In genomic region chr4:117885994-117886393, GRCm38 (mm10) we compare ENCODE assay signal across 7 mouse cellular contexts. TPM values are rescaled to one million over a fixed set of nuclear protein-coding genes. Genes with fewer than 3 reads are reported as not detected.
DNase-seq lines count a peak whose midpoint lies in the region; ATAC-seq and TF ChIP-seq lines count a peak whose summit lies in the region.

No protein-coding gene starts in this region.

- TF ChIP-seq CTCF in lung, adult 2 months (IDR thresholded peaks at IDR 0.05; ENCODE audit: insufficient read depth, low read length): no peak
- TF ChIP-seq CTCF in embryonic fibroblast, embryonic 13.5 days (IDR thresholded peaks at IDR 0.05; ENCODE audit: borderline replicate concordance, insufficient read depth, low read length): no peak

- WGBS in lung, adult 2 months: 74% methylated on average over 9 of the region's 9 CpGs
- 81% methylated on average over 9 of the region's 9 CpGs for WGBS in limb, embryonic 10.5 days
- 86% methylated on average over 9 of the region's 9 CpGs for WGBS in neural tube, embryonic 15.5 days

- peak overlapping the region; percentile 93 for H3K4me3 ChIP-seq in lung, adult 2 months (replicated peaks; ENCODE audit: extremely low read depth, low read depth, low read length)
- H3K4me3 ChIP-seq in embryonic fibroblast, embryonic 13.5 days (ENCODE audit: insufficient read depth, low read length): peak overlapping the region; percentile 76
- H3K4me3 ChIP-seq in limb, embryonic 10.5 days: peak overlapping the region; percentile 93
- H3K4me3 ChIP-seq in neural tube, embryonic 15.5 days (replicated peaks): peak overlapping the region; percentile 99

- peaks cover 9% of the 10 kb centered on the region for H3K4me1 ChIP-seq in lung, adult 2 months (ENCODE audit: control insufficient read depth, insufficient read depth, low read length)
- H3K4me1 ChIP-seq in embryonic fibroblast, embryonic 13.5 days (ENCODE audit: control insufficient read depth, insufficient read depth, low read length): no peaks in the 10 kb centered on the region; the same call in 1 of the 2 replicates
- peaks cover 55% of the 10 kb centered on the region for H3K4me1 ChIP-seq in limb, embryonic 10.5 days
- H3K4me1 ChIP-seq in neural tube, embryonic 15.5 days: peaks cover 66% of the 10 kb centered on the region

- H3K36me3 ChIP-seq in limb, embryonic 10.5 days: peaks cover 47% of the 10 kb centered on the region
- peaks cover 35% of the 10 kb centered on the region for H3K36me3 ChIP-seq in neural tube, embryonic 15.5 days

- peak overlapping the region; percentile 99 for H3K9ac ChIP-seq in neural tube, embryonic 15.5 days (replicated peaks)

- H3K27me3 ChIP-seq in limb, embryonic 10.5 days (ENCODE audit: low read depth, poor library complexity, severe bottlenecking): no peaks in the 10 kb centered on the region
- no peaks in the 10 kb centered on the region for H3K27me3 ChIP-seq in neural tube, embryonic 15.5 days (replicated peaks)

- no peaks in the 10 kb centered on the region for H3K9me3 ChIP-seq in limb, embryonic 10.5 days (replicated peaks)
- H3K9me3 ChIP-seq in neural tube, embryonic 15.5 days (replicated peaks): no peaks in the 10 kb centered on the region

- DNase-seq in lung, adult 2 months: no peak
- no peak for DNase-seq in lung, postnatal 36 days
- DNase-seq in limb, embryonic 10.5 days (ENCODE audit: low spot score): no peak
- DNase-seq in retina, postnatal 1 day: no peak
- no peak for DNase-seq in embryo, embryonic 9.5 days (ENCODE audit: extremely low spot score)

- ATAC-seq in neural tube, embryonic 15.5 days (ENCODE audit: low FRiP score): no peak

- H3K27ac ChIP-seq in embryonic fibroblast, embryonic 13.5 days (ENCODE audit: insufficient read depth, low read length): no peak overlapping the region
- no peak overlapping the region for H3K27ac ChIP-seq in limb, embryonic 10.5 days
- H3K27ac ChIP-seq in neural tube, embryonic 15.5 days (replicated peaks): no peak overlapping the region

- peak overlapping the region; percentile 82 for H3K4me2 ChIP-seq in neural tube, embryonic 15.5 days

- no peak for TF ChIP-seq POLR2A in lung, adult 2 months (IDR thresholded peaks at IDR 0.05; ENCODE audit: borderline replicate concordance, extremely low read depth, low read depth, low read length)
- TF ChIP-seq POLR2A in embryonic fibroblast, embryonic 13.5 days (IDR thresholded peaks at IDR 0.05; ENCODE audit: low read depth, low read length): no peak

RNA-seq across cellular contexts. Expression of gene Atp6v0b, which starts 1.1 kb away (rescaled TPM):
- polyA plus RNA-seq in lung, adult 2 months (2012; rRNA removed): 452 and 484 TPM in 2 replicates
- 137 and 146 TPM in 2 replicates for polyA plus RNA-seq in embryonic fibroblast, embryonic 13.5 days (2011; ENCODE audit: insufficient read length, low read depth, missing spikeins)
- 143 and 147 TPM in 2 replicates for polyA plus RNA-seq in limb, embryonic 10.5 days (2016; fragmentation: Nextera tagmentation; extraction: Ambion mirVana)
- 544 and 626 TPM in 2 replicates for polyA plus RNA-seq in neural tube, embryonic 15.5 days (2015; fragmentation: Nextera tagmentation; extraction: Ambion mirVana)

RNA-seq across cellular contexts. Expression of gene B4galt2, which starts 2.7 kb away (rescaled TPM):
- polyA plus RNA-seq in lung, adult 2 months (2012; rRNA removed): 22.3 and 23.4 TPM in 2 replicates
- polyA plus RNA-seq in embryonic fibroblast, embryonic 13.5 days (2011; ENCODE audit: insufficient read length, low read depth, missing spikeins): 43.8 and 45.6 TPM in 2 replicates
- 22.8 and 26.2 TPM in 2 replicates for polyA plus RNA-seq in limb, embryonic 10.5 days (2016; fragmentation: Nextera tagmentation; extraction: Ambion mirVana)
- 49.6 and 58.6 TPM in 2 replicates for polyA plus RNA-seq in neural tube, embryonic 15.5 days (2015; fragmentation: Nextera tagmentation; extraction: Ambion mirVana)

RNA-seq across cellular contexts. Expression of gene Dph2, which starts 5.8 kb away (rescaled TPM):
- polyA plus RNA-seq in lung, adult 2 months (2012; rRNA removed): 10.7 and 11.5 TPM in 2 replicates
- 6.6 and 10.0 TPM in 2 replicates for polyA plus RNA-seq in embryonic fibroblast, embryonic 13.5 days (2011; ENCODE audit: insufficient read length, low read depth, missing spikeins)
- 22.7 and 25.1 TPM in 2 replicates for polyA plus RNA-seq in limb, embryonic 10.5 days (2016; fragmentation: Nextera tagmentation; extraction: Ambion mirVana)
- 21.3 and 21.8 TPM in 2 replicates for polyA plus RNA-seq in neural tube, embryonic 15.5 days (2015; fragmentation: Nextera tagmentation; extraction: Ambion mirVana)

RNA-seq across cellular contexts. Expression of gene Ccdc24, which starts 13.6 kb away (rescaled TPM):
- 15.4 and 15.8 TPM in 2 replicates for polyA plus RNA-seq in lung, adult 2 months (2012; rRNA removed)
- polyA plus RNA-seq in embryonic fibroblast, embryonic 13.5 days (2011; ENCODE audit: insufficient read length, low read depth, missing spikeins): 0.78 and 2.5 TPM in 2 replicates
- 0.96 and 1.3 TPM in 2 replicates for polyA plus RNA-seq in limb, embryonic 10.5 days (2016; fragmentation: Nextera tagmentation; extraction: Ambion mirVana)
- 1.4 and 1.6 TPM in 2 replicates for polyA plus RNA-seq in neural tube, embryonic 15.5 days (2015; fragmentation: Nextera tagmentation; extraction: Ambion mirVana)

RNA-seq across cellular contexts. Expression of gene Ipo13, which starts 28.8 kb away (rescaled TPM):
- polyA plus RNA-seq in lung, adult 2 months (2012; rRNA removed): 82.2 and 93.8 TPM in 2 replicates
- polyA plus RNA-seq in embryonic fibroblast, embryonic 13.5 days (2011; ENCODE audit: insufficient read length, low read depth, missing spikeins): 44.3 and 45.6 TPM in 2 replicates
- polyA plus RNA-seq in limb, embryonic 10.5 days (2016; fragmentation: Nextera tagmentation; extraction: Ambion mirVana): 56.0 and 56.7 TPM in 2 replicates
- polyA plus RNA-seq in neural tube, embryonic 15.5 days (2015; fragmentation: Nextera tagmentation; extraction: Ambion mirVana): 56.9 and 59.3 TPM in 2 replicates
